Mouse (Mus musculus): Measurements from ENCODE around the gene Gpank1.

Gene Gpank1

DNA sequence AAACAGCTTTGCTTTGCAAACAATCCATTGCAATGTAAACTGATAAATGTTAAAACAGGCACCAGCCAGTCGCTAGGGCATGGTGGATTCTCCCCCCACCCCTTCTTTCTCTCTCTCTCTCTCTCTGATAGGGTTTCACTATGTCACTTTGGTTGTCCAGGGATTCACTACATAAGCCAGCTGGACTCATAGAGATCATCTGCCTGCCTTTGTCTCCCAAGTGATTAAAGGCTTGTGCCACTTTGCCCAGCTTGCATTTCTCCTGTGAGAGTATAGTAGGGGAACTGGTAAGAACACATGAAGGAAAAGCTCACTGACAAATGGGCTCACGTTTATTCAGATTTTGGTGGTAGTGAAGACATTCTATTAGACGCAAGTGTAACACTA, 10.9 kb downstream of the Gpank1 start:
- DNase-seq, result no peak

DNA sequence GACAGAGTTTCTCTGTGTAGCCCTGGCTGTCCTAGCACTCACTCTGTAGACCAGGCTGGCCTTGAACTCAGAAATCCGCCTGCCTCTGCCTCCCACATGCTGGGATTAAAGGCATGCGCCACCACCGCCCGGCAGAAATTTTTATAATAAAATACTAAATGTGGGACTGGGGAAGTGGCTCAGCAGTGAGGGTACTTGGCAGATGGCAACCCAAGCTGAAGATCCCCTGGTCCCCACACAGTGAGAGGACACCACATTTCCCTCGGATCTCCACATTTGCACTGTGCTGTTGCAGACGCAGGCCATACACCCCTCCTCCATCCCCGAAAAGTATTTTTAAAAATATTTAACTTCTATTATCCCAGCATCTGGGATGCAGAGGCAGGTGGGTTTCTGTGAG, 12.3 kb downstream of the Gpank1 start:
- no peak for DNase-seq

DNA sequence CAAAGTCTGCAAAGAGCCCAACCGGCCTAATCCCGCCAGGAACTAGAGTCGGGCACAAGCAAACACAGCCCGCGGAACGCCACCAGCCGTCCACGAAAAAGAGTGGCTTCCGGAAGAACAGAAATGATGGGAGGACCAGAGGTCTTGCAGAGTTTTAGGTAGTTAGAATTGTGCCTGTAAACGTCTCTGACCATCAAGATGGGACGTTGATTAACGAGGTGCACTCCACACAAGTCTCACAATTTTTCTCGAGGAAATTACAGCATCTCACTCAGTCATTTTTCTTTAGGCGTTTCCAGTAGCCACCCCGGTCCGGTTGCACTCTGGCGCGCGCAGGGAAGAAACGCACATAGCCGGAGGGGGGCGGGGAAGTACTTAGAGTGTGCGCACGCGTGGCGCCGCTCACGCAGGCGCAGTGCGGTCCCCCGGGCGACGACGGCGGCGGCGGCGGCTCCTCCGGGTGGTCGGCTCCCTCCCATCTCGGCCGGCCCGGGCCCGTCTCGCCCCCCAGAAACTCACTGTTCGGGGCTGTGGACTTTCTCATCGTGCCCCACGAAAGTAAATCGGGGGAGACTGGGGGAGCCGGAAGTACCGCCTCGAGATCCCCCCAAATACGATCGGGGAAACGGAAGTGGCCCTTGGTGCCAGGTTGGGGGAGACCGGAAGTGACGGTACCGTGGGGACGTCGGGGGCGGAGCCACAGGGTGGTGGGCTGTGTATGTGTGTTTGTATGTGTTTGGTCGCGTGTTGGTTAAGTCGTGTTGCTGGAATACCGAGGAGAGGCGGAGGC, 13.7 kb downstream of the Gpank1 start, which contains the start of gene Bag6:
Bag6 (plus strand) TSS at position 378 of the 790 bp plus-strand sequence.
- DNase-seq, result peak; percentile 97

GRCm38 (mm10) chr17:35135591-35136320, 14.5 kb downstream of the Gpank1 start:
- DNase-seq, result no peak

- no peak for DNase-seq
Measured at GRCm38 (mm10) chr17:35139269-35139668, 18.0 kb downstream of the Gpank1 start.

DNA sequence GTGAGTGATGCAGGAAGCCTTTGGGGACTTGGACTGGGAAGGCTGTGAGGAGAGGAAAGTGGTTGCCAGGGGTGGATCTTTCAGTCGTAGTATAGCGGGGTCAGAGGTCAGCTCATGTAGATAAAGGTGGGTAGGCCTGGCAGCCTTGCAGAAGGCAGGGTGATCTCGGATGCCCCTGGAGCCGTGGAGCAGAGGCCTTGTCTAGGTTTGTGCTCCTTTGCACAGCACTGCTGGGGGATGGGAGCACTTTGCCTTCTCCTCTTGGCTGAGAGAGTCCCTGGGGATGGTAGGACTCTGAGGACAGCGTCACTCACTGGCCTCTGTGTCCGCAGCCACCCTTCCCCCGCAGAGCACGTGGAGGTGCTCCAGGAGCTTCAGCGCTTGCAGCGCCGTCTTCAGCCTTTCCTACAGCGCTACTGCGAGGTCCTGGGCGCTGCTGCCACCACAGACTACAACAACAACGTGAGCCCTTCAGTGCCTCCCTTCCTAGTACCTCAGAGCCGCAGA, 19.3 kb downstream of the Gpank1 start:
- DNase-seq, result no peak

GRCm38 (mm10) chr17:35141971-35142370, 20.7 kb downstream of the Gpank1 start:
- no peak for DNase-seq

GRCm38 (mm10) chr17:35146139-35146538, 24.9 kb downstream of the Gpank1 start:
- no peak for DNase-seq

GRCm38 (mm10) chr17:35147348-35147747, 26.1 kb downstream of the Gpank1 start:
- no peak for DNase-seq

DNA sequence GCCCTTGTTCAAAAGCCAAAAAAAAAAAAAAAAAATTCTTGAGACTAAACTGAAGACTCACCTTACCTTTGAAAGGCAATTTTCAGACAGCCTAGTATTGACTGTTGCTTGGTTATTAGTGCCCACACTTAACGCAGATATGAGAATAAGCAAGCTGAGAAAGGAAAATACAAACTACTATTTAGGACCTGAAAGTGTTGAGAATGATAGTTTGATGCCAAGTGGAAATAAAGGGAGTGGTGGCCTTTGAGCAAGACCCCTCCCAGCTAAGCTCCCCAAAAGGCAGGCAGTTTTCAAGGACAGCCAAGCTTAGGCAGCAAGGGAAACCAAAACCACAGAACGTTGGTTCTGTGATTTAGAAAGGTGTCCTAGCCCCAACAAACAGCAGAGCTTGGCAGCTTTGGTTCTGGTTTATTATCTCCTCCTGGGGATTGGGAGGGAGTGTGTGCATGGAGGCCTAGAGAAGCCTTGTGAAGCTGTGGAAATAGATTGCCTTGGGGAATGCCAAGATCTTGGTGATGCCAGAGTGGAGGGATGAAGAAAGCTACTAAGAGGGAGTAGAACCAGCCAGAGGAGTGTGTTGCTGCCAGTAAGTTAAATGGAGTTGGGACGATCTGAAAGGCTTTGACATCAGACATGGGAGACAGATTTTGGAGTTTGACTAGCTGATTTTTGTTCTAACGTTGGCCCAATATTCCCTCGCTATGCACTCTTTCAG, 26.8 kb downstream of the Gpank1 start:
- no peak for DNase-seq

DNA sequence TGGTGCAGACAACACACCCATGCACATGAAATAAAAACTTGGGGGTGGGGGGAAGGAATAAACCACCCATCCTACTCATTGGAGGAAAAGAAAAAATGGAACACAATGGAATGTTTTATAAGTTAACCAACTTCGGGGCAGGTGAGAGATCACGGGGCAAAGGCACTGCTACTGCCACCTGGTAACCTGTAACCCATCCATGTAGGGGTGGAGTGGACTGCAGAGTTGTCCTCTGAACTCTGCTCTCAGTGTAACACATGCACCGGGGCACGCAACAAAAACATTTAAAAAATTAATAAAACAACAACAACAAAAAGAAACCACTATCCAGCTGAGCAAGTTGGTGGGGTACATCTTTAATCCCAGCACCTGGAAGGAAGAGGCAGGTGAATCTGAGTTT, 30.9 kb downstream of the Gpank1 start:
- no peak for DNase-seq

DNA sequence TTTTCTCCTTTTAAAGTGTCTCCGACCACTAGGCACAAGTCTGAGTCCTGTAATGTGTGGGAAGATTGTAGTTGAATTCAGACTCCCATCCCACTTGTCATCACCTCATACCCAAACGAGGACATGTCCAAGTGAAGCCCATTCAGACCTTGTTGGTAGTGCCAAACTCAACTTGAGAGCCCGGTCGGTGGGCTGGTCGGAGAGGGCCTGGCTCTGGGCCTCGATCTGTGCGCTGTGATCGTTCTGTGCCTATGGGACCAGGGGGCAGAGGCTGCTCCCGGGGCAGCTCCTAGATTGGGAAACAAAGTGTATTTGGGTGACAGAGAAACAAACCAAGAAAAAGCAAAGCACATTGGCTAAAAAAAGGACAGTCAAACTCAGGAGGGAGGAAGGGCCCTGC, 31.8 kb downstream of the Gpank1 start:
- no peak for DNase-seq

GRCm38 (mm10) chr17:35153931-35154330, 32.7 kb downstream of the Gpank1 start:
- DNase-seq, result no peak

GRCm38 (mm10) chr17:35154616-35155015, 33.4 kb downstream of the Gpank1 start:
- no peak for DNase-seq

GRCm38 (mm10) chr17:35155451-35155850, 34.2 kb downstream of the Gpank1 start:
- no peak for DNase-seq

DNA sequence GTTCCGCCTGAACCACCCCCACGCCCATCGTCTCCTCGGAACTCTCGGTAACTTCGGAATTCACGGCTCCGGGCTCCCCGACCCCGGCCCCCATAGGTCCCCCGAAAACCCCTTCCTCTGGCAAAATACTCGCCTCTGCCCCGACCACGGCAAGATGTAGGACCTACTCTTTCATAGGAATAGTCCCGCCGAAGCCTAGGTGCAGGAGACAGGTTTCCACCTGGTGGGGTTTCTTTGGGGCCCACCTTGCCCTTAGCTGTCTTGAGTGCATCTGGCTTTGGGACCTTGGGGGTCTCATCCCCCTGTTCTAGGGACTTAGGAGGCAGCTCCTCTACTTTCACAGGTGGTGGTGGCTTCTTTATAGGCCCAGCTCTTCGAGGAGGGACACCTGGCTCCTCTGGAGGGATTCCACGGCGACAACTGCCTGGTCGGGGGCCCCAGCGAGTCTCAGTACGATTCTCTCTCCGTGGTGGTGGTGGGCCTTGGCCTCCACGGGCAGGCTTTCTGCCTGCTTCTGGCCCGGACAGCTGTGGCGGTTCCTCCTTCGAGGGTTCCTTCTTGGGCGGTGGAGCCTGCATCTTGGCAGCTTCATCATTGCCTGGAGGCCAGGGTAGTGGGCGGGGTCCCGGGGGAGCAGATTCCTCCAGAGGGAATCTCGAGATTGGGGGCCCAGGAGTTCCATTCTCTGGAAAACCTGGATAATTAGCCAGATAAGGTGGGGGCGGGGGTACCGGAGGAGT, 35.4 kb downstream of the Gpank1 start:
- no peak for DNase-seq

GRCm38 (mm10) chr17:35157254-35157653, 36.0 kb downstream of the Gpank1 start:
- DNase-seq, result no peak

DNA sequence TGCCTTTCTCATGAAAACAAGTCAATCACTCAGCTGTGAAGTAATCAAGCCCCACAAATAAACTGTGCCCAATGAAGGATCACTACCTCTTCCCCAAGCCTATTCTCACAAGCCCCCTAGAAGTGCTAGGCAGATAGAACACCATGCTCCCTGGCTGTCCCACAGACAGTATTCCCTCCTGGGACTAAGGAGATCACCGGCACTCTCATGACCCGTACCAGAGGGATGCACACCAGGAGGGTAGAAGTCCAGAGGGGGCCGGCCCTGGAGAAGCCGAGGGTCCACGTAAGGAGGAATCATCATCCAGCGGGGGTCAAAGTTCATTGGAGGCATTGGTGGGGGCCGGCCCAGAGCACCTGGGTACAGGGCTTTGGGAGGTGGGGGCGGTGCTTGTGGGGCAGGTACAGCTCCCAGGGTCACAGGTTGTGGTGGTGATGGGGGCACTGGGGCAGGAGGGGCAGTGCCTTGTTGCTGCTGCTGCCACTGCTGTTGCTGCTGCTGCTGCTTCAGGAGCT, 36.5 kb downstream of the Gpank1 start:
- DNase-seq, result no peak

DNA sequence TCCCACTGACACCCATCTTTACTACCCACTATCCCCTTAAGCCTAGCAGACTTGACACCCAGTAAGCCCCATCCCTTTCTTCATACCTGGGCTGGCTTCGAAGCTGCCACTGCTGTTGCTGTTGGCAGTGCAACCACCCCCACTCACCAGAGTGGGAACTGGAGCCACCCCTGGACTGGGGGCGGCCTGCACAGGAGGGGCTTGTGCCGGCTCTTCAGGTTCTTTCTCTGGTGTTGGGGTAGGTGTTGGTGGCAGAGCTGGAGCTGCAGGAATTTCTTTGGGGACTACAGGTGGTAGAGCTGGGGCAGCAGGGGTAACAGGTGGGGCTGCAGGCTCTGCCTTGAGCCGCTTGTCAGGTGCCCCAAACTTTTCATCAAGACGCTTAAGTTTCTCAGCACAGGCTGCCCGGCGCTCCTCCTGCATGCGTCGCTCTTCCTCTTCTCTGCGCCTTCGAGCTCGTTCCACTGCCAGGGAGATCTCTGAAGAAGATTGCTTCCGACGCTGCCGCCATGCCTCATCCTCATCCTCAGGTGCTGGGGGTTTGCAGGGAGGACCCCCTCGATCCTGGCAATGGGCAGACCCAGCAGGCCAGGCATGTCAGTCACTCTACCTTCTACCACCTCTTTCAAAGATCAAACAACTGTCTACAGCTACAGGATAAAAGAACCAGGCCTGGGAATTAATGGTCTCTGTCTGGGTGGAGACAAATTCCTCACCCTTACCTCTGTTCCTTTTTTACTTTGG, 37.8 kb downstream of the Gpank1 start:
- DNase-seq, result no peak

- DNase-seq, result no peak
Measured at GRCm38 (mm10) chr17:35159638-35160037, 38.4 kb downstream of the Gpank1 start.

- DNase-seq, result no peak
Measured at GRCm38 (mm10) chr17:35161421-35161820, 40.2 kb downstream of the Gpank1 start.

GRCm38 (mm10) chr17:35162121-35162520, 40.9 kb downstream of the Gpank1 start:
- DNase-seq, result no peak

Data from right cerebral cortex, postnatal 4 days (tissue).